Mouse (Mus musculus) embryonic facial prominence, embryonic 11.5 days (tissue): Measurements from ENCODE around the gene Etaa1. TPM values are rescaled to one million over a fixed set of nuclear protein-coding genes. Genes with fewer than 3 reads are reported as not detected.
"Not testable (repeated sequence)": the region's sequence is repeated elsewhere in the genome, so short reads cannot be mapped to it uniquely, and the experiment has no call there.

Experiments used
- ATAC-seq: fragments of 200-750 bp; cut with Nextera tagmentation; replicated peaks from 2 replicates; pipeline ENCODE4 v1.8.0; 2017; ENCODE audit warnings: low read depth; ENCODE audit not compliant: insufficient number of reproducible peaks, low FRiP score, low TSS enrichment
- DNase-seq: peaks from one replicate; pipeline ENCODE4 v3.0.0-alpha.2; 2015; ENCODE audit warnings: low spot score
- H3K27ac ChIP-seq: fragments of 300-500 bp; sonication (generic); replicated peaks from 2 replicates; pipeline ENCODE4 v1.5.1; 2014; ENCODE audit warnings: mild to moderate bottlenecking, low read depth, low read length, control low read depth
- H3K27me3 ChIP-seq: fragments of 300-500 bp; sonication (generic); 2 replicates; pipeline ENCODE4 v1.6.1; 2014; ENCODE audit warnings: mild to moderate bottlenecking, low read length, moderate library complexity, mixed read lengths; ENCODE audit not compliant: control insufficient read depth, insufficient read depth
- H3K36me3 ChIP-seq: fragments of 300-500 bp; sonication (generic); replicated peaks from 2 replicates; pipeline ENCODE4 v1.6.1; 2014; ENCODE audit warnings: low read depth, mild to moderate bottlenecking, low read length, moderate library complexity, mixed read lengths; ENCODE audit not compliant: control insufficient read depth, insufficient read depth
- H3K4me1 ChIP-seq: fragments of 300-500 bp; sonication (generic); 2 replicates; pipeline ENCODE4 v1.6.1; 2014; ENCODE audit warnings: low read length, mixed read lengths; ENCODE audit not compliant: control insufficient read depth, insufficient read depth
- H3K4me2 ChIP-seq: fragments of 300-500 bp; sonication (generic); 2 replicates; pipeline ENCODE4 v1.6.1; 2014; ENCODE audit warnings: low read depth, mild to moderate bottlenecking, control low read depth, low read length, moderate library complexity
- H3K4me3 ChIP-seq: fragments of 300-500 bp; sonication (generic); 2 replicates; pipeline ENCODE4 v1.5.1; 2014; ENCODE audit warnings: low read depth, low read length, control low read depth
- H3K9ac ChIP-seq: fragments of 300-500 bp; sonication (generic); replicated peaks from 2 replicates; pipeline ENCODE4 v1.6.1; 2014; ENCODE audit warnings: mild to moderate bottlenecking, control low read depth, low read length
- H3K9me3 ChIP-seq: fragments of 300-500 bp; sonication (generic); replicated peaks from 2 replicates; pipeline ENCODE4 v1.6.1; 2016; ENCODE audit warnings: mild to moderate bottlenecking, low read length, inconsistent platforms, mixed read lengths; ENCODE audit not compliant: control insufficient read depth
- WGBS: fragments of 180-500 bp; shearing (Covaris S2); extraction: QIAGEN DNeasy Blood & Tissue Kit; methylation state at CpG from one replicate; pipeline ENCODE4 v1.1.7; 2014; 5-methylcytosine and 5-hydroxymethylcytosine counted together
- polyA plus RNA-seq: library from polyadenylated mRNA; unstranded; fragments of >200 nt; fragmentation: Nextera tagmentation; extraction: Ambion mirVana; gene quantifications from 2 replicates; pipeline ENCODE4 v1.2.1, GENCODE M21; 2014

Gene Etaa1
- polyA plus RNA-seq, 1 experiment from 2014 or later, result 27.5 TPM

GRCm38 (mm10) chr11:17939168-17939567 is 14.5 kb downstream of the Etaa1 start:
- Histone ChIP-seq H3K36me3 (no peaks in the 10 kb centered on the region; the same call in 1 of the 2 replicates), H3K9me3 (no peaks in the 10 kb centered on the region), H3K4me1 (no peaks in the 10 kb centered on the region), H3K27ac (no peak overlapping the region), H3K9ac (no peak overlapping the region), H3K4me3 (no peak overlapping the region), H3K4me2 (no peak overlapping the region), H3K27me3 (no peaks in the 10 kb centered on the region)
- DNase-seq (no peak), ATAC-seq (no peak)
- WGBS, result 97% methylated on average over 1 of the region's 1 CpGs

- DNase-seq (no peak), ATAC-seq (no peak)
- H3K9me3 ChIP-seq, result no peaks in the 10 kb centered on the region
- no peaks in the 10 kb centered on the region for H3K4me1 ChIP-seq
- H3K4me3 ChIP-seq, result no peak overlapping the region
- H3K27ac ChIP-seq, result no peak overlapping the region
- no peak overlapping the region for H3K9ac ChIP-seq
- no peak overlapping the region for H3K4me2 ChIP-seq
- no peaks in the 10 kb centered on the region; the same call in 1 of the 2 replicates for H3K36me3 ChIP-seq
- no peaks in the 10 kb centered on the region for H3K27me3 ChIP-seq
Observed at GRCm38 (mm10) chr11:17937931-17938330, 15.7 kb downstream of the Etaa1 start.

- H3K9ac ChIP-seq, result no peak overlapping the region
- no peak overlapping the region for H3K4me2 ChIP-seq
- H3K4me3 ChIP-seq, result no peak overlapping the region
- H3K27ac ChIP-seq, result no peak overlapping the region
- ATAC-seq, result no peak
- H3K9me3 ChIP-seq, result no peaks in the 10 kb centered on the region
- H3K27me3 ChIP-seq, result no peaks in the 10 kb centered on the region
- no peak for DNase-seq
- no peaks in the 10 kb centered on the region for H3K4me1 ChIP-seq
- 68% methylated on average over 4 of the region's 4 CpGs for WGBS
- H3K36me3 ChIP-seq, result no peaks in the 10 kb centered on the region
Observed at GRCm38 (mm10) chr11:17917905-17918304, 35.8 kb downstream of the Etaa1 start.

GRCm38 (mm10) chr11:17917101-17917500 is 36.6 kb downstream of the Etaa1 start:
- 97% methylated on average over 5 of the region's 5 CpGs for WGBS
- no peaks in the 10 kb centered on the region for H3K9me3 ChIP-seq
- H3K4me3 ChIP-seq, result no peak overlapping the region
- H3K36me3 ChIP-seq, result no peaks in the 10 kb centered on the region
- no peaks in the 10 kb centered on the region for H3K4me1 ChIP-seq
- no peak for ATAC-seq
- no peak for DNase-seq
- no peaks in the 10 kb centered on the region for H3K27me3 ChIP-seq
- no peak overlapping the region for H3K27ac ChIP-seq
- no peak overlapping the region for H3K9ac ChIP-seq
- no peak overlapping the region for H3K4me2 ChIP-seq

- DNase-seq (no peak), ATAC-seq (no peak)
- H3K4me1 ChIP-seq, result no peaks in the 10 kb centered on the region
- H3K36me3 ChIP-seq, result no peaks in the 10 kb centered on the region
- no peaks in the 10 kb centered on the region for H3K27me3 ChIP-seq
- no peak overlapping the region for H3K27ac ChIP-seq
- no peak overlapping the region for H3K4me3 ChIP-seq
- H3K9me3 ChIP-seq, result no peaks in the 10 kb centered on the region
- H3K9ac ChIP-seq, result no peak overlapping the region
- 80% methylated on average over 1 of the region's 1 CpGs for WGBS
- no peak overlapping the region for H3K4me2 ChIP-seq
Observed at GRCm38 (mm10) chr11:17916486-17916885, 37.2 kb downstream of the Etaa1 start.

- H3K27me3 ChIP-seq, H3K9me3 ChIP-seq, H3K27ac ChIP-seq, DNase-seq, H3K36me3 ChIP-seq, H3K4me3 ChIP-seq, H3K9ac ChIP-seq, ATAC-seq, H3K4me2 ChIP-seq, H3K4me1 ChIP-seq: not testable (repeated sequence)
- 88% methylated on average over 4 of the region's 4 CpGs for WGBS
Observed at GRCm38 (mm10) chr11:17900996-17901395, 52.7 kb downstream of the Etaa1 start.
